Mouse (Mus musculus) layer of hippocampus, postnatal 14 days (tissue): Measurements from ENCODE around the gene Olfr493. TPM values are rescaled to one million over a fixed set of nuclear protein-coding genes. Genes with fewer than 3 reads are reported as not detected.

Experiments used
- DNase-seq, 2 experiments: peaks; one replicate each; pipeline ENCODE4 v3.0.0; 2021 to 2022; ENCODE audit warnings: low spot score in 2 of 2, mixed read lengths in 1 of 2
- long read RNA-seq, 2 experiments: library from polyadenylated mRNA; stranded (forward); transcript quantifications; one replicate each; pipeline ENCODE4 v2.0.0; 2021
- total RNA-seq, 2 experiments: library from RNA; stranded (reverse); gene quantifications; 2 replicates each; pipeline ENCODE4 v1.2.3; 2021

Olfr493 gene
- total RNA-seq = not detected
- long read RNA-seq, experiment 1 = 0 reads
- long read RNA-seq, experiment 2 = 0 reads

- no peak for DNase-seq
Measured at GRCm38 (mm10) chr7:108346879-108347278, at the start of gene Olfr493. Gene Olfr493 (minus strand): TSS chr7:108346979.

GRCm38 (mm10) chr7:108392867-108393266, 46.1 kb upstream of the Olfr493 start, which contains the start of gene Olfr495:
Gene Olfr495 (plus strand): TSS chr7:108393167.
- no peak for DNase-seq

- DNase-seq = no peak
Measured at GRCm38 (mm10) chr7:108365035-108365434, 18.3 kb upstream of the Olfr493 start, which contains the start of gene Olfr494. Gene Olfr494 (plus strand): TSS chr7:108365335.

GRCm38 (mm10) chr7:108323574-108323973, 23.2 kb downstream of the Olfr493 start, which contains the start of gene Olfr492:
Gene Olfr492 (minus strand): TSS chr7:108323674.
- DNase-seq = no peak

- DNase-seq = no peak
Measured at GRCm38 (mm10) chr7:108313151-108313550, 33.6 kb downstream of the Olfr493 start, which contains the start of gene Olfr491. Gene Olfr491 (plus strand): TSS chr7:108313451.

Other genes starting within 250 kb of the Olfr493 start
- gene Olfr482, start 249.4 kb downstream of the Olfr493 start, total RNA-seq = 1 to 10 TPM; 1.9 to 2.2 TPM
- not detected for gene Olfr483, start 246.1 kb downstream of the Olfr493 start, total RNA-seq
- not detected for gene Olfr484, start 219.5 kb downstream of the Olfr493 start, total RNA-seq
- not detected for gene Olfr485, start 187.1 kb downstream of the Olfr493 start, total RNA-seq
- not detected for gene Olfr486, start 174.2 kb downstream of the Olfr493 start, total RNA-seq
- not detected for gene Olfr487, start 132.3 kb downstream of the Olfr493 start, total RNA-seq
- not detected for gene Olfr488, start 88.6 kb downstream of the Olfr493 start, total RNA-seq
- gene Olfr490, start 58.0 kb downstream of the Olfr493 start, total RNA-seq = not detected
- not detected for gene Olfr491, start 33.5 kb downstream of the Olfr493 start, total RNA-seq
- not detected for gene Olfr492, start 23.3 kb downstream of the Olfr493 start, total RNA-seq
- not detected for gene Olfr494, start 18.4 kb upstream of the Olfr493 start, total RNA-seq
- gene Olfr495, start 46.2 kb upstream of the Olfr493 start, total RNA-seq = not detected
- gene Olfr497, start 73.4 kb upstream of the Olfr493 start, total RNA-seq = not detected
- not detected for gene Olfr498, start 118.3 kb upstream of the Olfr493 start, total RNA-seq
- not detected for gene Olfr502, start 178.1 kb upstream of the Olfr493 start, total RNA-seq
- not detected for gene Olfr503, start 197.5 kb upstream of the Olfr493 start, total RNA-seq
- not detected for gene Olfr504, start 218.8 kb upstream of the Olfr493 start, total RNA-seq